14 mouse cellular contexts compared by ENCODE assay signal in genomic region chr5:127456076-127456475, GRCm38 (mm10).
"Had no signal": no experiment of that assay in that cellular context is flagged by ENCODE, and none has a peak within 500 bp of the region (broad histone marks: within the 10 kb centered on the region; RNA-seq: fewer than 3 reads in every experiment).

No protein-coding gene starts in this region.

- DNase-seq: cerebellum, adult 2 months; cerebellum, adult 8-10 months; cerebellum, adult 9-10 months; cerebellum, adult 9-11 months; embryo, embryonic 11 days; forebrain, postnatal 0 days; gastrocnemius, adult 2 months; gastrocnemius, postnatal 10 days; gastrocnemius, postnatal 14 days; gastrocnemius, postnatal 25 days; gastrocnemius, postnatal 36 days; heart, adult 11 months; heart, adult 18-20 months; heart, adult 2 months had no signal
